Mouse (Mus musculus) kidney, embryonic 16.5 days (tissue): ENCODE measurements at regions not wholly inside any gene's neighbourhood (a gene's known extent, or its start where the extent isn't known, plus 50 kb on each side); places are given as distances from the start of the nearest gene placed in this dataset.
A peak's percentile ranks its signal among the peaks of the same experiment; 100 is the strongest.

ENCODE experiments used
- ATAC-seq: fragments of 200-750 bp; cut with Nextera tagmentation; 2 replicates; pipeline ENCODE4 v1.8.0; 2017; ENCODE audit warnings: moderate TSS enrichment; ENCODE audit not compliant: low FRiP score, low TSS enrichment
- H3K27ac ChIP-seq: fragments of 300-500 bp; sonication (generic); 2 replicates; pipeline ENCODE4 v1.5.1; 2014; ENCODE audit warnings: low read length
- H3K27me3 ChIP-seq: fragments of 300-500 bp; sonication (generic); 2 replicates; pipeline ENCODE4 v1.6.1; 2014; ENCODE audit warnings: low read length, control low read depth, mixed read lengths; ENCODE audit not compliant: insufficient read depth
- H3K36me3 ChIP-seq: fragments of 300-500 bp; sonication (generic); 2 replicates; pipeline ENCODE4 v1.6.1; 2014; ENCODE audit warnings: low read length, control low read depth, mixed read lengths; ENCODE audit not compliant: insufficient read depth
- H3K4me1 ChIP-seq: fragments of 300-500 bp; sonication (generic); 2 replicates; pipeline ENCODE4 v1.6.1; 2014; ENCODE audit warnings: low read length, control low read depth, mixed read lengths; ENCODE audit not compliant: insufficient read depth
- H3K4me2 ChIP-seq: fragments of 300-500 bp; sonication (generic); replicated peaks from 2 replicates; pipeline ENCODE4 v1.6.1; 2014; ENCODE audit warnings: low read depth, low read length
- H3K4me3 ChIP-seq: fragments of 300-500 bp; sonication (generic); 2 replicates; pipeline ENCODE4 v1.5.1; 2014; ENCODE audit warnings: mild to moderate bottlenecking, low read length
- H3K9ac ChIP-seq: fragments of 300-500 bp; sonication (generic); replicated peaks from 2 replicates; pipeline ENCODE4 v1.6.1; 2014; ENCODE audit warnings: low read length
- H3K9me3 ChIP-seq: fragments of 300-500 bp; sonication (generic); 2 replicates; pipeline ENCODE4 v1.6.1; 2016; ENCODE audit warnings: low read length, control low read depth
- WGBS: fragments of 180-500 bp; shearing (Covaris S2); extraction: QIAGEN DNeasy Blood & Tissue Kit; methylation state at CpG from one replicate; pipeline ENCODE4 v1.1.7; 2014; 5-methylcytosine and 5-hydroxymethylcytosine counted together

- Histone ChIP-seq H3K4me2 (peak overlapping the region; percentile 46), H3K27ac (no peak overlapping the region), H3K9ac (no peak overlapping the region), H3K4me1 (peaks cover 41% of the 10 kb centered on the region), H3K4me3 (peak overlapping the region; percentile 17; the same call in 1 of the 2 replicates), H3K36me3 (no peaks in the 10 kb centered on the region), H3K27me3 (no peaks in the 10 kb centered on the region), H3K9me3 (no peaks in the 10 kb centered on the region)
- no peak for ATAC-seq
- WGBS = 21% methylated on average over 12 of the region's 12 CpGs
Observed at GRCm38 (mm10) chr5:4661420-4662197, 96.2 kb downstream of the Fzd1 start.

GRCm38 (mm10) chr5:4657982-4658381 is 99.9 kb downstream of the Fzd1 start:
- no peak overlapping the region for H3K4me3 ChIP-seq
- H3K27ac ChIP-seq = no peak overlapping the region
- H3K4me2 ChIP-seq = no peak overlapping the region
- no peak overlapping the region for H3K9ac ChIP-seq
- ATAC-seq = no peak
- no peaks in the 10 kb centered on the region for H3K27me3 ChIP-seq
- H3K36me3 ChIP-seq = no peaks in the 10 kb centered on the region
- H3K4me1 ChIP-seq = peaks cover 14% of the 10 kb centered on the region
- WGBS = 46% methylated on average over 1 of the region's 1 CpGs
- H3K9me3 ChIP-seq = no peaks in the 10 kb centered on the region

- Histone ChIP-seq H3K4me2 (no peak overlapping the region), H3K4me3 (no peak overlapping the region), H3K27ac (no peak overlapping the region), H3K27me3 (no peaks in the 10 kb centered on the region), H3K36me3 (no peaks in the 10 kb centered on the region), H3K9me3 (no peaks in the 10 kb centered on the region), H3K4me1 (0 out of 2 replicates have a peak, but pooled peaks cover 3% of the 10 kb centered on the region), H3K9ac (no peak overlapping the region)
- ATAC-seq = no peak
Observed at GRCm38 (mm10) chr5:4654186-4654585, 103.6 kb downstream of the Fzd1 start.

- no peaks in the 10 kb centered on the region for H3K9me3 ChIP-seq
- 90% methylated on average over 6 of the region's 6 CpGs for WGBS
- no peaks in the 10 kb centered on the region for H3K27me3 ChIP-seq
- H3K36me3 ChIP-seq = no peaks in the 10 kb centered on the region
- H3K4me1 ChIP-seq = 0 out of 2 replicates have a peak, but pooled peaks cover 3% of the 10 kb centered on the region
- no peak overlapping the region for H3K27ac ChIP-seq
- no peak for ATAC-seq
- H3K4me2 ChIP-seq = no peak overlapping the region
- no peak overlapping the region for H3K4me3 ChIP-seq
- no peak overlapping the region for H3K9ac ChIP-seq
Observed at GRCm38 (mm10) chr5:4651167-4651955, 106.5 kb downstream of the Fzd1 start.

GRCm38 (mm10) chr5:4650709-4651108 is 107.1 kb downstream of the Fzd1 start:
- Histone ChIP-seq H3K9me3 (no peaks in the 10 kb centered on the region), H3K36me3 (no peaks in the 10 kb centered on the region), H3K27me3 (no peaks in the 10 kb centered on the region), H3K9ac (no peak overlapping the region), H3K4me3 (no peak overlapping the region), H3K4me1 (0 out of 2 replicates have a peak, but pooled peaks cover 3% of the 10 kb centered on the region), H3K27ac (peak overlapping the region; percentile 61; the same call in 1 of the 2 replicates), H3K4me2 (no peak overlapping the region)
- no peak for ATAC-seq
- WGBS = 85% methylated on average over 3 of the region's 3 CpGs

- Histone ChIP-seq H3K36me3 (no peaks in the 10 kb centered on the region), H3K4me2 (no peak overlapping the region), H3K9ac (no peak overlapping the region), H3K4me3 (no peak overlapping the region), H3K27ac (peak overlapping the region; percentile 61; the same call in 1 of the 2 replicates), H3K27me3 (no peaks in the 10 kb centered on the region), H3K4me1 (0 out of 2 replicates have a peak, but pooled peaks cover 3% of the 10 kb centered on the region), H3K9me3 (no peaks in the 10 kb centered on the region)
- 48% methylated on average over 6 of the region's 6 CpGs for WGBS
- peak; percentile 76; the same call in 1 of the 2 replicates for ATAC-seq
Observed at GRCm38 (mm10) chr5:4649858-4650556, 107.8 kb downstream of the Fzd1 start.

- Histone ChIP-seq H3K27ac (no peak overlapping the region), H3K27me3 (no peaks in the 10 kb centered on the region), H3K36me3 (no peaks in the 10 kb centered on the region), H3K4me3 (no peak overlapping the region), H3K9me3 (no peaks in the 10 kb centered on the region), H3K4me1 (no peaks in the 10 kb centered on the region), H3K4me2 (no peak overlapping the region), H3K9ac (no peak overlapping the region)
- ATAC-seq = no peak
Observed at GRCm38 (mm10) chr5:4641041-4641440, 116.8 kb downstream of the Fzd1 start.

- 54% methylated on average over 3 of the region's 3 CpGs for WGBS
- no peak overlapping the region for H3K4me2 ChIP-seq
- ATAC-seq = no peak
Observed at GRCm38 (mm10) chr5:4633763-4634162, 124.1 kb downstream of the Fzd1 start.

GRCm38 (mm10) chr5:4625206-4625605 is 132.6 kb downstream of the Fzd1 start:
- Histone ChIP-seq H3K27me3 (no peaks in the 10 kb centered on the region), H3K36me3 (no peaks in the 10 kb centered on the region), H3K4me1 (0 out of 2 replicates have a peak, but pooled peaks cover 4% of the 10 kb centered on the region), H3K4me2 (no peak overlapping the region), H3K27ac (no peak overlapping the region), H3K9ac (no peak overlapping the region), H3K4me3 (no peak overlapping the region), H3K9me3 (no peaks in the 10 kb centered on the region)
- WGBS = 83% methylated on average over 6 of the region's 6 CpGs
- ATAC-seq = no peak

More at GRCm38 (mm10) chr5:4633763-4634162, 124.1 kb downstream of the Fzd1 start:
- Histone ChIP-seq H3K4me1 (no peaks in the 10 kb centered on the region), H3K9ac (no peak overlapping the region), H3K27me3 (no peaks in the 10 kb centered on the region), H3K36me3 (no peaks in the 10 kb centered on the region), H3K27ac (no peak overlapping the region), H3K4me3 (no peak overlapping the region), H3K9me3 (no peaks in the 10 kb centered on the region)
